Mouse (Mus musculus) liver, embryonic 14 days (tissue): Measurements from ENCODE around the gene Cfap65. TPM values are rescaled to one million over a fixed set of nuclear protein-coding genes. Genes with fewer than 3 reads are reported as not detected.

Experiments
- polyA plus RNA-seq: library from polyadenylated mRNA; depleted of rRNA; stranded (reverse); fragments of >200 nt; gene quantifications from 2 replicates; pipeline ENCODE4 v1.2.3, GENCODE M21; 2012; rRNA removed

Gene Cfap65
- polyA plus RNA-seq: under 0.01 TPM in 1 of 2 replicates, not detected in the other

DNA sequence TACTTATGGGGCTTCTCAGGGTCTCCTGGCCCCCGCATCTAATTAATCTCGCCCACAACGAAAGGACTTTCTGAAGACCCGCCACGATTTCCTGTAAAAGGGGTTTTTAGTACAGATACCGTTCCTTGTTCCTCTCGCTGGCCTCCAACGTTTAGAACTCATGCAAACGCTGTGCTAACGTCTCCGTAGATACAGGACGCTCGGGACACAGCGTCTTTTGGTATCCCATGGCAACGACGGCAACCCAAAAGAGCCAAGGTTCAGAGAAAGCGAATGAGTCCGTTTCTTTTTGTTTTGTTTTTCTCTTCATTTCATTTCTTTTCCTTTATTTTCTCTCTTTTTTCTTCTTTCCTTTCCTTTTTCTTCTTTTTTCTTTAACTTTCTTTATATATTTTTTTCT, at the start of gene Cfap65:
Gene Cfap65 (minus strand): TSS at position 198 of the 400 bp plus-strand sequence.

DNA sequence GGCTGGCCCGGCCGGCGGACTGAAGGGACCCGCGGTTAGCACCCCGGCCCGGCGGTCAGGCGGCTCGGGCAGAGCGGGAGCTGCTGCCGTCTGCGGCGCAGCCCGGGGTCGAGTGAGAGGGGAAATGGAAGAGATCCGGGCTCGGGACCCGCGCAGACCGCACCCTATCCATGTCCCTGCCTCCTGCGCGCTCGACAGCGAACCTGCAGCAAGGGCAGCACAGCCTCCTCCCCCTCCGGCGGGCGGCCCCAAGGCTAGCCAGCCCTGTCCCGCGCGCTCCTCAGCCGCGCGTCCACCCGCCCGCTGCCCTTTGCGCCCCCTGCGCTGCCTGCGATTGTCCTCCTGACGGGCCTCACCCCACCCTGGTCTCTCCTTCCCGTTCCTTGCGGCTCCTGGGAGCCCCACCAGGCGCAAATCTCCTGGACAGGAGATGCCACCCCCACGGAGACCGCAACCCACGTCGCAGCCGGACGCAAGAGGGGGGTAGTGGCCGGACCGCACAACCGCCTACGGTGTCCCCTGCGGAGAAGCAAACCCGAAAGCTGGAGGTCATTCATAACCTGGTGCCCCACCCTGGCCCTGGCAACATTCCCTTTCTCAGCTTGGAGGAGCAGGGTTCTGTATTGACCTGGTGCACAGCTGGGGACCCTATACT, 16.3 kb upstream of the Cfap65 start, which contains the start of gene Ihh:
Gene Ihh (minus strand): TSS at position 117 of the 655 bp plus-strand sequence.

DNA sequence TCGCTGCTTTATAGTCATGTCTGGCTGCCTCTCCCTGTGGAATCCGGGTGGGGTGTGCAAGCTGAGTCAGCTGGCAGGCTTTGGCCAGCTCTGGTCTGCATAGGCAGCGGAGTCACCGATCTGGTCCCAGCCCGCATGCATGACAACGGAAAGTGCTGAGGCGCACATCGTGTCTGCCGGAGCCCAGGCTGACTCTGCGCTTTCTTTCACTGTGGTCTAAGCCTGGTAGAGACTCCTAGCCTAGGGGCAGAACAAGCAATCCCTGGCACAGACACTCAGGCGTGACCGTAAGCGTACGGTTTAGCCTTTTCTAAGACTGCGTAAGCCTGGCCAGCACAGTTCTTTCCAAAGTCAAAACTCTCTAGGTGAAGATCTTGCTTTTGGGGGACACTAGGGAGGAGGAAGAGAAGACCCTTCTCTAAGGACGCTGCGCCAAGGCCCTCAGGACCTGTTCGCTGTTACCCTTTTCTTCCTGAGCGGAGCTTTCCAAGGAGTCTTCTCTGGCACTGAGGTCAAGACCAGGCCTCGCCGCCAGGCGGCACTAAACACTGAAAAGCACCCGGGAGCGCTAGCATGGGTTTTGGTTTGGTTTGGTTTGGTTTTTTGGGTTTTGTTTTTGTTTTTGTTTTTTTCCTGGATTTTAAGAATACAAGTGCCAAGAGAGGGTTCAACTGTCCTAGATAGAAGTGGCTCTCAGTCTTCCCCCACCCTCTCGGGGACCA, 42.1 kb downstream of the Cfap65 start, which contains the start of gene Cryba2:
Gene Cryba2 (minus strand): TSS at position 10 of the 722 bp plus-strand sequence.

DNA sequence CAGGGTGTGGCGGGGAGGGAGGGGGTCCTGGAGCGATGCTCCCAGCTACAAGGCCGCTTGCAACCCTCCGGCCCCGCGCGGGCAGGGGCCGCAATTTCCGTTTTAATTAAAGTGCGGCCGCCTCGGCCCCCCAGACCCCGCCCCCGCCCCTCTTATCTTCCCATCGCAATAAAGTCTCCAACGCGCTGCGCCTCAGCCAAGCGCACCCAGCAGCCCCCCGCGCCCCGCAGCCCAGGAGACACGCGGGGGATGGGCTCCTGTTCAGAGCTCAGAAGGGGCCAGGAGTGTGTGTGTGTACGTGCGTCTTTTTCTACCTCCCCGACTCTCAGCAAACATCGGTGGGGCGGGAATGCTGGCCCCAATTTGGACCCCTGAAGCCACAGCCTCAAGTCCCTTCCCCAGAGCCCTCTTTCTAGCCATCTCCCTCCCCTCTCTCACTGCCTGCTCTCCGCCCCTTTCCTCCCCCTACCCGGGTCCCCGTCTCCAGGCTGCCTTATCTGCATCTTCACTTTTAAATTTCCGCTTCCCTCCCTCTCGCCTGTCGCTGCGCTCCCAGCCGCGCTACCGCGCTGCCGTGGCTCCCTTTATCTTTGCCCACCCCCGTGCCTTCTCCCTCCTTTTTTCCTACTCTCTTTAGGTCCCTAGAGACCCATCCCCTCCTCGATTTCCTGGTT, 49.9 kb downstream of the Cfap65 start, which contains the start of gene Fev:
Gene Fev (minus strand): TSS at position 51 of the 674 bp plus-strand sequence.

DNA sequence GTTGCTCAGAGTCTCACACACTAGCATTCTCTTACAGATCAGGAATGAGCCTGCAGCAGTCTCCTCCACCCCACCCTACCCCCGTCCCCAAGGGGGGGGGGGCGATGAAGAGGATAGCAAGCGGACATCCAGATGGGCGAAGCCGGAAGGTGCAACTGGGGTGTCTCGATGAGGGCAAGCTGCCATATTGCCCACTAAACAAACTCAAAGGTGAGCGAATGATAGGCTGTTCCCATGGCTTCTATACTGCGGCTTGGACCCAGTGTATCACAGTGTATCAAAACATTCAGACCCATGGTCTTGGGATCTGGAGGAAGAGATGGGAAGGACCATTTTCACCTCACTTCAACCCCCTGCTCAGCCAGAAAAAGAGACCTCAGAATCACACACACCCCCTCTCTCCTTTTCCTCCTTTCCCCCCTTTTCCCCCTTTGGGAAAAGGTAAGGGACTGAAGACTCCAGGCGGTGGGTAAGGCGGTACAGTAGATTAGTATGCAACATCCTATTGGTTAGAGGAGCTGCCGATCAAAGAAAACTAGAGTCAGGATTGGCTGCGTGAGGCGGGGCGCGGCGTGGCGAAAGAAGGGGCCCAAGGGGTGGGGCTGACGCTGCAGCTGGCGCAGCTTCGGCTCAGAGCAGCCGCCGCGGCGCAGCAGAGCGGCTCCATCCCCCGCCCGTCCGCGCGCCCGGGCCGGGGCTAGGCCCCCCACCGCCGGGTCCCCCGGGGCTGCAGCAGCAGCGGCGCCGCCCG, 80.9 kb downstream of the Cfap65 start, which contains the start of gene Cdk5r2:
Gene Cdk5r2 (plus strand): TSS at position 629 of the 751 bp plus-strand sequence.

Other genes starting within 250 kb of the Cfap65 start
- 2.4 and 3.7 TPM in 2 replicates for gene Cyp27a1, start 222.0 kb downstream of the Cfap65 start, polyA plus RNA-seq
- 0.01 and 0.08 TPM in 2 replicates for gene Prkag3, start 186.4 kb downstream of the Cfap65 start, polyA plus RNA-seq
- 0.07 and 0.24 TPM in 2 replicates for gene Wnt6, start 163.7 kb downstream of the Cfap65 start, polyA plus RNA-seq
- 0.06 TPM in 1 of 2 replicates, not detected in the other for gene Wnt10a, start 144.1 kb downstream of the Cfap65 start, polyA plus RNA-seq
- gene Cdk5r2, start 80.7 kb downstream of the Cfap65 start, polyA plus RNA-seq: not detected in 2 replicates
- gene Fev, start 50.2 kb downstream of the Cfap65 start, polyA plus RNA-seq: 0.05 TPM in 2 replicates
- gene Cryba2, start 42.5 kb downstream of the Cfap65 start, polyA plus RNA-seq: not detected in 2 replicates
- 2.3 and 2.6 TPM in 2 replicates for gene Ihh, start 16.1 kb upstream of the Cfap65 start, polyA plus RNA-seq
- 1.7 and 1.8 TPM in 2 replicates for gene Nhej1, start 189.6 kb upstream of the Cfap65 start, polyA plus RNA-seq
- 0.96 and 1.4 TPM in 2 replicates for gene Slc23a3, start 198.3 kb upstream of the Cfap65 start, polyA plus RNA-seq
- 30.8 and 36.1 TPM in 2 replicates for gene Cnppd1, start 207.1 kb upstream of the Cfap65 start, polyA plus RNA-seq
- gene Retreg2, start 207.2 kb upstream of the Cfap65 start, polyA plus RNA-seq: 49.3 and 56.0 TPM in 2 replicates
- 34.6 and 37.6 TPM in 2 replicates for gene Zfand2b, start 233.0 kb upstream of the Cfap65 start, polyA plus RNA-seq
- 34.5 and 41.1 TPM in 2 replicates for gene Abcb6, start 244.8 kb upstream of the Cfap65 start, polyA plus RNA-seq